Mouse (Mus musculus): ENCODE data around the gene Setd1b.
"Not testable (repeated sequence)": the region's sequence is repeated elsewhere in the genome, so short reads cannot be mapped to it uniquely, and the experiment has no call there.

The Setd1b gene

GRCm38 (mm10) chr5:123203591-123203990 is 61.6 kb downstream of the Setd1b start:
- not testable (repeated sequence) for DNase-seq
